Mouse (Mus musculus): ENCODE results near the gene Dusp16. TPM values are rescaled to one million over a fixed set of nuclear protein-coding genes. Genes with fewer than 3 reads are reported as not detected.

Gene Dusp16
- polyA plus RNA-seq, 1 experiment from 2014 or later = 12.3 TPM

- Histone ChIP-seq H3K4me3 (ENCODE audit: low read length) (no peak overlapping the region), H3K4me1 (ENCODE audit: control insufficient read depth, insufficient read depth, low read length) (0 out of 2 replicates have a peak, but pooled peaks cover 6% of the 10 kb centered on the region), H3K27ac (ENCODE audit: low read depth, low read length) (no peak overlapping the region), H3K4me2 (replicated peaks; ENCODE audit: low read depth, low read length) (no peak overlapping the region), H3K36me3 (ENCODE audit: control insufficient read depth, insufficient read depth, low read length) (no peaks in the 10 kb centered on the region), H3K9ac (ENCODE audit: low read depth, low read length) (no peak overlapping the region), H3K27me3 (ENCODE audit: control insufficient read depth, insufficient read depth, low read length) (no peaks in the 10 kb centered on the region), H3K9me3 (ENCODE audit: control insufficient read depth, low read length) (no peaks in the 10 kb centered on the region)
- WGBS = 75% methylated on average over 9 of the region's 9 CpGs
- no peak for ATAC-seq (ENCODE audit: low FRiP score, low TSS enrichment)
These were observed 126.6 kb downstream of the Dusp16 start for GRCm38 (mm10) chr6:134665817-134666216.

Other genes with a start within 250 kb of the Dusp16 start
- gene Lrp6, start 225.7 kb downstream of the Dusp16 start, polyA plus RNA-seq (2014; fragmentation: Nextera tagmentation; extraction: Ambion mirVana) = 32.6 and 49.7 TPM in 2 replicates
- 2.8 and 5.8 TPM in 2 replicates for gene Mansc1, start 160.1 kb downstream of the Dusp16 start, polyA plus RNA-seq (2014; fragmentation: Nextera tagmentation; extraction: Ambion mirVana)
- gene Borcs5, start 153.1 kb downstream of the Dusp16 start, polyA plus RNA-seq (2014; fragmentation: Nextera tagmentation; extraction: Ambion mirVana) = 16.2 and 18.2 TPM in 2 replicates
- gene Crebl2, start 37.5 kb upstream of the Dusp16 start, polyA plus RNA-seq (2014; fragmentation: Nextera tagmentation; extraction: Ambion mirVana) = 1.7 and 2.0 TPM in 2 replicates
- 12.1 and 13.1 TPM in 2 replicates for gene Gpr19, start 106.0 kb upstream of the Dusp16 start, polyA plus RNA-seq (2014; fragmentation: Nextera tagmentation; extraction: Ambion mirVana)
- 14.5 and 15.3 TPM in 2 replicates for gene Cdkn1b, start 127.8 kb upstream of the Dusp16 start, polyA plus RNA-seq (2014; fragmentation: Nextera tagmentation; extraction: Ambion mirVana)
- gene Apold1, start 189.1 kb upstream of the Dusp16 start, polyA plus RNA-seq (2014; fragmentation: Nextera tagmentation; extraction: Ambion mirVana) = 4.4 and 4.6 TPM in 2 replicates
- gene Ddx47, start 219.0 kb upstream of the Dusp16 start, polyA plus RNA-seq (2014; fragmentation: Nextera tagmentation; extraction: Ambion mirVana) = 106 and 117 TPM in 2 replicates

Data from kidney, embryonic 14.5 days (tissue).